Mouse (Mus musculus) G1E (cell line): ENCODE measurements at regions not wholly inside any gene's neighbourhood (a gene's known extent, or its start where the extent isn't known, plus 50 kb on each side); places are given as distances from the start of the nearest gene placed in this dataset.

Experiments used
- CTCF ChIP-seq: IDR thresholded peaks from 2 replicates; pipeline ENCODE4 v1.5.1; 2012; ENCODE audit warnings: low read depth, low read length, inconsistent platforms, mixed read lengths
- GATA1 ChIP-seq: IDR thresholded peaks from 2 replicates; pipeline ENCODE4 v1.6.1; 2012; ENCODE audit warnings: borderline replicate concordance, low read length, inconsistent platforms, mixed read lengths
- TAL1 ChIP-seq: conservative IDR thresholded peaks from 2 replicates; pipeline ENCODE4 v1.6.1; 2012; ENCODE audit warnings: low read depth, low read length, inconsistent platforms, mixed read lengths

- TF ChIP-seq CTCF, result no peak
- TF ChIP-seq GATA1, result no peak
- TF ChIP-seq TAL1, result no peak
These were observed 234.4 kb downstream of the Gm26897 start for GRCm38 (mm10) chr5:111968121-111968520.
